Mouse (Mus musculus) olfactory bulb, adult 2 months (tissue): Measurements from ENCODE around the gene Lrrc8d. TPM values are rescaled to one million over a fixed set of nuclear protein-coding genes. Genes with fewer than 3 reads are reported as not detected.

Experiments
- H3K27ac ChIP-seq: fragments of 200-500 bp; 2 replicates; pipeline ENCODE4 v1.5.1; 2012; ENCODE audit warnings: low read depth, low read length; ENCODE audit not compliant: insufficient read depth
- H3K4me1 ChIP-seq: fragments of 200-500 bp; 2 replicates; pipeline ENCODE4 v1.6.1; 2012; ENCODE audit warnings: low read length; ENCODE audit not compliant: control insufficient read depth, insufficient read depth
- H3K4me3 ChIP-seq: fragments of 200-500 bp; 2 replicates; pipeline ENCODE4 v1.5.1; 2012; ENCODE audit warnings: mild to moderate bottlenecking, low read depth, low read length, moderate library complexity; ENCODE audit not compliant: insufficient read depth
- CTCF ChIP-seq: fragments of 200-500 bp; IDR thresholded peaks from 2 replicates; pipeline ENCODE4 v1.5.1; 2012; ENCODE audit warnings: low read depth, mild to moderate bottlenecking, low read length, moderate library complexity; ENCODE audit not compliant: insufficient read depth
- POLR2A ChIP-seq: fragments of 200-500 bp; IDR thresholded peaks from 2 replicates; pipeline ENCODE4 v1.6.1; 2012; ENCODE audit warnings: mild to moderate bottlenecking, low read depth, low read length, moderate library complexity; ENCODE audit not compliant: insufficient read depth
- WGBS: fragments of 180-500 bp; shearing (Covaris S2); methylation state at CpG from one replicate; pipeline ENCODE4 v1.1.7; 2018; 5-methylcytosine and 5-hydroxymethylcytosine counted together
- polyA plus RNA-seq: library from polyadenylated mRNA; stranded (reverse); fragments of >200 nt; gene quantifications from 2 replicates; pipeline ENCODE4 v1.2.4, GENCODE M21; 2012; ENCODE audit warnings: low replicate concordance; ENCODE audit not compliant: missing spikeins, insufficient read depth, insufficient read length

Gene Lrrc8d
- polyA plus RNA-seq, 1 experiment: not detected

DNA sequence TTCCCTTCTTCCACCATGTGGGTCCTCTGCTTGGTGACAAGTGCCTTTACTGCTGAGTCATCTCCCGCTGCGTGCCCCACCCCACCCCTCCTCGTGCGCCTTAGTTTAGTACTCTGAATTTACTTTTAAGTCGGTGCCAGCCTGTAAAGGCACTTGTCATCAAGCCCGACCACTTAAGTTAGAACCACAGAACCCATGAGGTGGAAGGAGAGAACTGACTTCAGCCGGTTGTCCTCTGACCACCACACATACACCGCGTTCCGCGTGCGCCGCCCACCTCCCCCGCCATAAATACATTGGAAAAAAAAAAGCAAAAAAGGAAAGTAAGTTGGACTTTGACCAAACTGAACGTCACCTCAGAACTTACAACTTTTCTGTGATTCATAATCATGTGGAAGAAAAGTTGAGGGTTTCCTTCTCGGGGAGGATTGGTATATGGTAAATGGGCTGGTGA is 31.4 kb downstream of the Lrrc8d start:
- TF ChIP-seq CTCF: no peak
- no peak for TF ChIP-seq POLR2A
- Histone ChIP-seq H3K27ac (no peak overlapping the region), H3K4me3 (peak overlapping the region; percentile 47; the same call in 1 of the 2 replicates), H3K4me1 (peaks cover 18% of the 10 kb centered on the region)
- 35% methylated on average over 16 of the region's 16 CpGs for WGBS

DNA sequence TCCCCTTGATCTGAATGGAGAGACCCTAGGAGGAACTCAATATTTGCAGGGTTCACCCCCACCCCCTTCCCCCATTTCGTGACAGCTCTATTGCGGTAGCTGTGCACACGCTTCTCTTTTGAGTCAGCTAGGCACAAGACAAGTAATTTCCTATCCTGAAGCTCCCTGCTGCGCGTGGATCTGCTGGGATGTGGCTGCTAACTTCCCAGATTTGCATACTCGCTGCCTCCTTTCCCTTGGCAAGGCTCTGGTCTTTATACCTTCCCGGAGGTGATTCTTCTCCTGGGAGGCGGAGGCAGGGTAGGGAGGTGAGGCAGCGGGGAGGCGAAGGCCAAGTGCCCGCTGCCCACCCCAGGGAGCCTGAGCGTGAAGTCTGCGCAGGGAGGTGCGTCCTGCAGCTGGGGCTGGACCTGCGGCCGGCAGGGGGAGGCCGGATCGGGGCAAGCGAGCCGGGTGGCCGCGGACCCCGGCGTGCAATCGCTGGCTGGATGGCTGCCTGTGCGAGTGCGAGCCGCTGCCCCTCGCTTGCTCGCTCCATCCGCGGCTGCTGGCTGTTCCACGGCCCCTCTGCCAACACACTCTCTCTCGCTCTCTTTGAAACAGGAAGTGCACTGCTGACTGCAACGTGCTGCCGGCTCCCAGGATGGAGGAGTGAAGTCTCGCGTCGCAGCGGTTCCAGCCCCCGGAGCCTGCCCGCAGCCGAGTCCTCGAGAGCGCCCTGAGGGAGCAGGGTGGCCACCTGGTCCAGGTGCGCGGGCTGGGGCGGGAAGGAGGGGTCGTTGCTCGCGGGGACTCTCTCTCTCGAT is 32.1 kb downstream of the Lrrc8d start:
- 5% methylated on average over 52 of the region's 52 CpGs for WGBS
- TF ChIP-seq CTCF (no peak), POLR2A (no peak)
- H3K27ac ChIP-seq: no peak overlapping the region

DNA sequence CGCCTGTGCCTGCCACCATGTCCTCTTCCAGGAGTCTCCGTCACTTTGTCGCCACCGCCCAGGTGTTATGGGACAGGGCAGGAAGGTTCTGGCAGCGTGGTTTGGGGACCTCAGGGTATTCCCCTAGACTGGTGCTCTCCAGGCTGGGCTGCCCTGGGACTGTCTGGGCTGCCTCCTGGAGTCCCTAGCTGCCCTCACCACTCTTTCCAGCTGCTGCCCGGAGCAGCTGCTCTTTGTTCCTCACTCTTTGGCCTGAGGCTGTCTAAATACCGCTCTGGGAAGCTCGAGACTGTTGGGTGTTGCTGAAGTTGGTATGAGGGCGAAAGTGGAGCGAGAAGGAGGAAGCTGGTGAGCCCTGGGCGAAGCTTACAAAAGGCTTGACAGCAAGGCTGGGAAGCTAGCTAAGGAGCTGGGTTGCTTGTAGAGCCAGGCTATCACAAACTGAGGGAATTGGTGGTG is 32.7 kb downstream of the Lrrc8d start:
- WGBS: 55% methylated on average over 11 of the region's 11 CpGs
- Histone ChIP-seq H3K4me1 (peaks cover 18% of the 10 kb centered on the region), H3K4me3 (peak overlapping the region; percentile 47), H3K27ac (no peak overlapping the region)
- TF ChIP-seq POLR2A (no peak), CTCF (no peak)

More for the DNA sequence above, 32.1 kb downstream of the Lrrc8d start:
- peak overlapping the region; percentile 47 for H3K4me3 ChIP-seq
- H3K4me1 ChIP-seq: peaks cover 18% of the 10 kb centered on the region

DNA sequence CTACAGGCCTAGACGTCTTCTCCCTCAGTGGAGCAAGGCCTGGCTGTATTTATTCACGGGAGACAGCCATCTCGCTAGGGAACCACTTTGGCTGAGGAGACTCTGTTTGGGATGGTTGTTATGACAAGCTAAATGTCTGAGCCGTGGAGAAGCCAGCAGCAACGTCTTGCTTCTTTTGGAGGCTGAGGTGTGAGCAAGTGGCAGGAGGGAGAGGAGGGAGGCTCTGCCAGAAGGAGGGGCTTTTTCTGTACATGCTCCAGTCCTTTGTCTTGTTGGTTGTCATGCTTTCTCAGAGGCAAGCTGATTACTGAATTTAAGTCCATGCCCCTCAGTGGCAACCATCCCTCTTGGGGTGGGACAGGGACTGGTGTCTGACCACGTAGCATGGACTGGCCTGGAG is 33.5 kb downstream of the Lrrc8d start:
- H3K27ac ChIP-seq: no peak overlapping the region
- WGBS: 64% methylated on average over 6 of the region's 6 CpGs
- H3K4me3 ChIP-seq: no peak overlapping the region
- TF ChIP-seq CTCF (no peak), POLR2A (no peak)
- peaks cover 18% of the 10 kb centered on the region for H3K4me1 ChIP-seq

DNA sequence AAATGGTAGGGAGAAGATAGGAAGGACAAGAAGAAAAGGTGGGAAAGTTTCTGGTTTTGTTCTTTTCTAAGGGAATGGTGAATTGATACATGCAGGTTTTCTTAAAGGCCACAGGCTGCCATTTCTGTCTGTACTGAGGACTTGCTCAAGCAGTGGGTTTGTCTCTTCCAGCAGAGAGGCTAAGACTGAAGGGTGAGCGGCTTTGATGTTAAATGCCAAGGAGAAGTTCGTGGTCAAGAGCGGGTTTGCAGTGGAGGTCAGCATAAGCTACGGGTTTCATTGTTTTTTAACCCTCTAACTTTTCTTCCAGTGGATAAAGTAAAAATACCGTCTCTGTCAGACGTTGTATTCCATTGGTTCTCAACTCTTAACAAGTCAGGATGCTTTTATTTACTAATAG is 36.6 kb downstream of the Lrrc8d start:
- Histone ChIP-seq H3K4me1 (peaks cover 13% of the 10 kb centered on the region), H3K27ac (no peak overlapping the region), H3K4me3 (no peak overlapping the region)
- WGBS: 91% methylated on average over 6 of the region's 6 CpGs
- TF ChIP-seq CTCF: no peak
- no peak for TF ChIP-seq POLR2A

DNA sequence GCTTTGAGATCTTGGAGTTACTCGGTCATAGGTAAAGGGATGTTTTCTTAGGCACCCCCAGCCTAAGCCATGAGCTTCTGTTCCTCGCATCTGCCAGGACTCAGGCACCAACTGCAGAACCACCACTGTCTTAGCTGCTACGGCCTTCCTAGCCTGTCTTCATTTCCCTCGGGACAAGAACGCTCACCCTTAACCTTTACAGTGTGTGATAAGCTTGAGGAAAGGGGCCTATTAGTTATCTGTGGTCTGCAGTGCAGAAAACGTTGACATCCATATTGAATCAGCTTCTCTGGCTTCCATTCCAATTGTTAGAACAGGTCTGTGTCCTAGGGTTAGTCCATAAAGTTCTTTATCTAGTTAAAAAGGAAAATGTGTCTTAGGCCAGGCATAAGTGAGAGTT is 37.4 kb downstream of the Lrrc8d start:
- no peak overlapping the region for H3K27ac ChIP-seq
- no peak overlapping the region for H3K4me3 ChIP-seq
- WGBS: 82% methylated on average over 6 of the region's 6 CpGs
- TF ChIP-seq CTCF: no peak
- no peak for TF ChIP-seq POLR2A
- peaks cover 8% of the 10 kb centered on the region for H3K4me1 ChIP-seq

DNA sequence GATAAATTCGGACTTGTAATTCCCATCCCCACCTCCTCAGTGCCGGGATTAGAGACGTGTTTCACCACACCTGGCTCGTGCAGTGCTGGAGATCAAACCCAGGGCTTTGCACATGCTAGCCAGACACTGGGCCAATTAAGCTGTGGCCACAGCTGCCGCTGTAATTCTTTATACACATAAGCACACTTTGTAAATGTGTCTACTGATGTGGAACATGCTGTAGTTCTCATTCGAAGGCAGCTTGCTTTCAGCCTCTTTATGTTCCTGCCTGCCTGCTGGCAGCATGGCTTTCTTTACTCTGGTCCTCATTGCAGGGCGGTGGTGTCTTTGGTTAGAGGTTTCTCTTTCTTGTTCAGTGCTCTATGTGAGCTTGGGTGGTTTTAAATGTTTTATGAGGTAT is 40.7 kb downstream of the Lrrc8d start:
- 44% methylated on average over 7 of the region's 7 CpGs for WGBS
- Histone ChIP-seq H3K4me3 (no peak overlapping the region), H3K27ac (no peak overlapping the region), H3K4me1 (peaks cover 19% of the 10 kb centered on the region)
- TF ChIP-seq CTCF (no peak), POLR2A (no peak)

DNA sequence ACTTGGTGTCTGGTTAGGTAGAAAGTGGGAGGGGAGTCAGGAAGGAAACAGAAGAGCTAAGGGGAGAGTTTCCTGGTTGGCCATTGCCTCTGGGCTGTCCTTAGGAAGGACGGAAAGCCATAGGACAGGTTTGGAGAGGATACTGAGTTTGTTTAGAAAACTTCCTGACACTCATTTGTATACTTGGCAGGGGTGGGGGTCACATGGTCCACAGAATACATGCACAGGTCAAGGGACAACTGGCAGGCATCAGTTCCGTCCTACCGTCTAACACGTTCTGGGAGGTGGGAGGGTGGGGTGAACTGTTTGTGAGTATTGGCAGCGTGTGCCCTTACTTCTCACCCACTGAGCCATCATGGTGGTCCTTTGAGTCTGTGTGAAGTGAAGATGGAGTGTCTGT is 42.9 kb downstream of the Lrrc8d start:
- TF ChIP-seq POLR2A: no peak
- no peak for TF ChIP-seq CTCF
- no peak overlapping the region for H3K27ac ChIP-seq
- H3K4me3 ChIP-seq: no peak overlapping the region
- H3K4me1 ChIP-seq: peaks cover 25% of the 10 kb centered on the region
- 80% methylated on average over 5 of the region's 5 CpGs for WGBS

DNA sequence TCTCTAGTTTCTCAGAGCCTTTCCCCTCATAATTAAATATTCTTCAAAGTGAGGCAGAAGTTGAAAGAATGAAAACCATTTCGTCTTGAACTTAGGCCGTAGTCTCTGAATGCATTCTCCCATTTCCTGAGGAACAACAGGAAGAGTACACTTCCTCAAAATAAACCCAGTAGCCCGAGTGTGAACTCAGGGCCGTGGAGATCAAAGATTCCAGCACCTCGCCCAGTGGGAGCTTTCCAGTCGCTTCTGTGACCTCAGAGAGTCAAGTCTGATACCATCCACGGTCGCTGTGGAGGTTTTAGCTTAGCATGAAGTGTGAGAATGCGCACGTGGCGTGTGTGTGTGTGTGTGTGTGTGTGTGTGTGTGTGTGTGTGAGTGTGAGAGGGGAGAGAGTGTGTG is 45.6 kb downstream of the Lrrc8d start:
- Histone ChIP-seq H3K27ac (peak overlapping the region; percentile 79), H3K4me3 (no peak overlapping the region), H3K4me1 (peaks cover 25% of the 10 kb centered on the region)
- WGBS: 61% methylated on average over 11 of the region's 11 CpGs
- no peak for TF ChIP-seq POLR2A
- no peak for TF ChIP-seq CTCF
